Mouse (Mus musculus): Measurements from ENCODE around the gene Gp9. TPM values are rescaled to one million over a fixed set of nuclear protein-coding genes. Genes with fewer than 3 reads are reported as not detected.

Gene Gp9
- polyA plus RNA-seq, 1 experiment from 2014 or later: 0.85 TPM

- DNase-seq (ENCODE audit: low spot score): no peak
These were observed 31.3 kb downstream of the Gp9 start for GRCm38 (mm10) chr6:87809144-87809543.

DNA sequence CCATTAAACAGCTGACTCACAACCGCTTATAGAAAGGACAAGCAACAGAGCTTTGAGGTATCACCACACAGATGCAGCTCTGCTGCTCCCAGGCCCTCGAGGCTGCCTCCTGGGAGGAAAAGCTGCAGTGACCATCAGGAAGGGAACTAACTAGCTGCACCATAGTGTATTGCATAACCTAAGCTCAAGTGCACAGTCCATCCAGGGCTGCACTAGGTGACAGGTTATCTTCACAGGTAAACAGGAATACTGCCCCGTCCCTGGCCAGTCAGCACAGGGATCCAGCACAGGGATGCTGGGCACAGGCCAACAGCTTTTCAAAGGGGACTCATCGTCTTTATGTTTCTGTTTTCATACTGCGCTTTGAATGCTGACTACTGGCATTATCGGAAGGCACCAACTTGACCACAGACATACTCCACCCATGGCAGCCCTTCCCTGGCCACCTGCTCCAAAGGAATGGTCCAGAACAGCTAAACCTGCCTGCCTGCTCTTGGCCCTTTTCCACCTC lies 31.8 kb downstream of the Gp9 start:
- DNase-seq (ENCODE audit: low spot score): no peak

DNA sequence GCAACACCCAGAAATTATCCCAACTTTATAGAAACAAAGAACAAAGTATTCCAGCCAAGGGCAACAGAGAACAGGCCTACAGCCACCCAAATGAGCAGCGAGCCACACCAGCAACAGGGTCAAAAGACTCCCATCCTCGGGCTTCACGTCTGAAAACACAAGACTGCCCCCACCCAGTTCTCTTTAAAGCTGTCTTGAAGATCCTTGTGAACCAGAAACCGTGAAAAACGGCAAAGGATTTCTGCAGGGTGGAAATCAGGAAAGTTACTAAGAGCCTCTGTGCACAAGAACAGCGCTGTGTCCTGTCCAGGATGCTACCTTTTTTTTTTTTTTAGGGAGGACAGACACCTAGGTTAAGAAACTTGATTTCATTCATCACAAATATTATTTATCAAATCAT lies 32.4 kb downstream of the Gp9 start:
- no peak for DNase-seq (ENCODE audit: low spot score)

GRCm38 (mm10) chr6:87810713-87811669 lies 33.1 kb downstream of the Gp9 start:
- DNase-seq (ENCODE audit: low spot score): peak; percentile 68

- peak; percentile 88 for DNase-seq (ENCODE audit: low spot score)
These were observed 33.9 kb downstream of the Gp9 start, which contains the start of gene Rab43 for GRCm38 (mm10) chr6:87811675-87812338. Rab43 (minus strand) TSS chr6:87812164.

- no peak for DNase-seq (ENCODE audit: low spot score)
These were observed 34.8 kb downstream of the Gp9 start for GRCm38 (mm10) chr6:87812656-87813055.

DNA sequence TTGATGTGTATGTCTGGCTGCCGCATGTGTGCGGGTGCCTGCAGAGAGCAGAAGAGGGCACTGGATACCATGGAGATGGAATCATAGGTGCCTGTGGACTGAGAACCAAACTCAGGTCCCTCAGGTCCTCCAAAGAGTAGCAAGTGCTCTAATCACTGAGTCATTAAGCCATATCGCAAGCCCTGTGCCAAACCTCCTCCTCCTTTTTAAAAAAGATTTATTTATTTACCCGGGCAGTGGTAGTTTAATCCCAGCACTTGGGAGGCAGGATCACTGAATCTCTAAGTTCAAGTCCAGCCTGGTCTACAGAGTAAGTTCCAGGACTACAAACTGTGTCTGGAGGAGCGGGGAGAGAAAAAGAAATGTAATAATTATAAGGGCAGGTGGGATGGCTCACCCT lies 36.6 kb downstream of the Gp9 start:
- no peak for DNase-seq (ENCODE audit: low spot score)

DNA sequence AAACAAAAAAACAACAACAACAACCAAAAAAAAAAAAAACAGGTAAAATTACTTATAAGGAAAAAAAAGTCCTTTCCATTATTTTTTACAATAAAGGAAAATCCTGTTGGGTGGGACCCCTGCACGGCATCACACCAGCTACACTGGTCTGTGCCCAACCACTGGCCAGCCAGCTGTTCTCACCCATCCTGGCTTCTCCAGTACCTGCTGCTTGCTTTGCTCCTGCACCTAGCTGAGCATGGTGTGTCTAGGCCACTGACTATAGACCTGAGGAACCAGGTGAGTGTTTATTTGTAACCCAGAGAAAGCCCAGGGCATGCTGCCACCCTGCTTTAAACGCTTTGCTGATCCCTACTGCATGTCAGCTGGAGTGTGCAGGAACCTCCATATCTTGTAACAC lies 42.5 kb downstream of the Gp9 start:
- DNase-seq (ENCODE audit: low spot score): no peak

Other genes with a start within 250 kb of the Gp9 start
- gene Arhgap25, start 244.8 kb upstream of the Gp9 start, polyA plus RNA-seq (2015; fragmentation: Nextera tagmentation; extraction: Ambion mirVana): 34.5 and 34.6 TPM in 2 replicates
- 0.07 and 0.21 TPM in 2 replicates for gene Prokr1, start 187.3 kb upstream of the Gp9 start, polyA plus RNA-seq (2015; fragmentation: Nextera tagmentation; extraction: Ambion mirVana)
- 16.8 and 17.4 TPM in 2 replicates for gene Aplf, start 105.9 kb upstream of the Gp9 start, polyA plus RNA-seq (2015; fragmentation: Nextera tagmentation; extraction: Ambion mirVana)
- gene Efcc1, start 47.2 kb upstream of the Gp9 start, polyA plus RNA-seq (2015; fragmentation: Nextera tagmentation; extraction: Ambion mirVana): 0.18 and 0.26 TPM in 2 replicates
- gene Rab43, start 34.1 kb downstream of the Gp9 start, polyA plus RNA-seq (2015; fragmentation: Nextera tagmentation; extraction: Ambion mirVana): 9.9 and 11.7 TPM in 2 replicates
- 2.3 and 2.5 TPM in 2 replicates for gene Gm45140, start 57.7 kb downstream of the Gp9 start, polyA plus RNA-seq (2015; fragmentation: Nextera tagmentation; extraction: Ambion mirVana)
- gene Isy1, start 60.7 kb downstream of the Gp9 start, polyA plus RNA-seq (2015; fragmentation: Nextera tagmentation; extraction: Ambion mirVana): 75.0 and 78.3 TPM in 2 replicates
- 1,228 and 1,268 TPM in 2 replicates for gene Cnbp, start 73.0 kb downstream of the Gp9 start, polyA plus RNA-seq (2015; fragmentation: Nextera tagmentation; extraction: Ambion mirVana)
- 75.0 and 75.5 TPM in 2 replicates for gene Copg1, start 109.7 kb downstream of the Gp9 start, polyA plus RNA-seq (2015; fragmentation: Nextera tagmentation; extraction: Ambion mirVana)
- 49.3 and 50.0 TPM in 2 replicates for gene Hmces, start 135.9 kb downstream of the Gp9 start, polyA plus RNA-seq (2015; fragmentation: Nextera tagmentation; extraction: Ambion mirVana)
- 15.7 and 26.5 TPM in 2 replicates for gene H1fx, start 203.6 kb downstream of the Gp9 start, polyA plus RNA-seq (2015; fragmentation: Nextera tagmentation; extraction: Ambion mirVana)